Mouse (Mus musculus): Measurements from ENCODE around the gene Mrln.

DNA sequence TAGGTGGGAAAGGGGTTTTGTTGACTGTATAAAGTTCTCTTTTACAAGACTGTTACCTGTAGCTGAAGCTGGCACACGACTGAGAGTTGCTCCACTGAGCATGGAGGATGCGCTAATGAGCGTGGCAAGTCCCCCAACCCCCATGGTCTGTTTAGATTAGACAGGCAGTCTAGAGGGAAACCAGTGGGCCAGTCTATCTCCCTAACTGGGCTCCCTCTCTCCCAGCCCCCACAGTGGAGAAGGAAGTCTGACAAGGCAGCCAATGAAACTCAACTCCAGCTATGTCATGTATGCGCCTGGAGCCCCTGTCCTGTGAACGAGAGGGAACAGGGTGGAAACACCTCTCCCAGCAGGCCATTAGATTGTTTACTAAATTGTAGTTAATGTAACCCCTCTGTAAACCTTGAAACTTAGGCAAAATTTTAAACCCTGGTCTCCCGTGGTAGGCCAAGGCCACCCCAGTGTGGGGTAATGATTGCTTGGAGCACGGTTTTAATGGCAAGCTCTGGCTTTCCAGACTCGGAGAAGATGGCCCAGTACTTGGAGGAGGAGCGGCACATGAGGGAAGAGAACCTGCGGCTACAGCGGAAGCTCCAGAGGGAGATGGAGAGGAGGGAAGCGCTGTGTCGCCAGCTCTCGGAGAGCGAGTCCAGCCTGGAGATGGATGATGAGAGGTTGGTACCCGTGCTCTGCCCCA lies 29.8 kb upstream of the Mrln start:
- TF ChIP-seq POLR2A (IDR thresholded peaks at IDR 0.05; ENCODE audit: borderline replicate concordance, insufficient read depth, low read length) (no peak), CTCF (IDR thresholded peaks at IDR 0.05; ENCODE audit: borderline replicate concordance, insufficient read depth, low read depth, low read length) (no peak)
